Mouse (Mus musculus): ENCODE measurements at regions not wholly inside any gene's neighbourhood (a gene's known extent, or its start where the extent isn't known, plus 50 kb on each side); places are given as distances from the start of the nearest gene placed in this dataset.

DNA sequence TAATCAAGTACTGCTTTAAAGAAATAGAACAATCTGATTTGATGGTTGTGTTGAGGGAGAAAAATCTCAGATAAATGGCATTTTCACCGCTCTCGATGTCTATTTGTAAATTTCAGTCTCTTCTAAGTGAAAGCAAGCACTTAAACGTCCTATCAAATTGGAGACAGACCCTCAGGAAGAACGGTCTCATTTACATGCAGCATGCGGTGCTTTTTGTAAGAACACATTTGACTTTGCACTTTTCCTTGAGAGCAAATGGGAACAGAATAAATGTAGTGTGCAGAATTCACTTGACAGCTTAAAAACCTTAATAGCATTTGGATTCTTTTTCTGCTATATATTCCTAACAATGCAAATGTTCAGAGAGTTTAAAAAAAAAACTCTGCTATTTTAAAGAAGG, 1002.0 kb downstream of the Robo1 start:
- TF ChIP-seq CTCF (IDR thresholded peaks at IDR 0.05; ENCODE audit: low read depth, low read length), result no peak
- no peak for TF ChIP-seq GATA1 (IDR thresholded peaks at IDR 0.05; ENCODE audit: borderline replicate concordance, low read length)
- no peak for TF ChIP-seq TAL1 (conservative IDR thresholded peaks at IDR 0.05; ENCODE audit: low read depth, low read length)
- no peak for TF ChIP-seq POLR2AphosphoS5 (IDR thresholded peaks at IDR 0.05; ENCODE audit: insufficient replicate concordance, low read depth, low read length)
- TF ChIP-seq GATA2 (IDR thresholded peaks at IDR 0.05; ENCODE audit: borderline replicate concordance, low read depth, low read length), result no peak

Measured in G1E (cell line).